Mouse (Mus musculus) midbrain, embryonic 11.5 days (tissue): ENCODE data around the gene Fndc5. TPM values are rescaled to one million over a fixed set of nuclear protein-coding genes. Genes with fewer than 3 reads are reported as not detected.

Source experiments
- ATAC-seq: fragments of 200-750 bp; cut with Nextera tagmentation; 2 replicates; pipeline ENCODE4 v1.8.0; 2017; ENCODE audit warnings: moderate TSS enrichment, moderate library complexity; ENCODE audit not compliant: low FRiP score
- DNase-seq: peaks from one replicate; pipeline ENCODE4 v3.0.0; 2015; ENCODE audit warnings: low spot score; ENCODE audit errors: missing footprints
- H3K27ac ChIP-seq: fragments of 300-500 bp; sonication (generic); 2 replicates; pipeline ENCODE4 v1.5.1; 2014; ENCODE audit warnings: low read depth, low read length
- H3K27me3 ChIP-seq: fragments of 300-500 bp; sonication (generic); 2 replicates; pipeline ENCODE4 v1.6.1; 2014; ENCODE audit warnings: mild to moderate bottlenecking, low read length, moderate library complexity, mixed read lengths; ENCODE audit not compliant: control insufficient read depth, insufficient read depth
- H3K36me3 ChIP-seq: fragments of 300-500 bp; sonication (generic); 2 replicates; pipeline ENCODE4 v1.6.1; 2014; ENCODE audit warnings: mild to moderate bottlenecking, low read length, moderate library complexity, mixed read lengths; ENCODE audit not compliant: control insufficient read depth, insufficient read depth
- H3K4me1 ChIP-seq: fragments of 300-500 bp; sonication (generic); 2 replicates; pipeline ENCODE4 v1.6.1; 2014; ENCODE audit warnings: low read length; ENCODE audit not compliant: control insufficient read depth, insufficient read depth
- H3K4me2 ChIP-seq: fragments of 300-500 bp; sonication (generic); 2 replicates; pipeline ENCODE4 v1.6.1; 2014; ENCODE audit warnings: mild to moderate bottlenecking, moderate library complexity
- H3K4me3 ChIP-seq: fragments of 300-500 bp; sonication (generic); 2 replicates; pipeline ENCODE4 v1.5.1; 2014; ENCODE audit warnings: low read depth, low read length
- H3K9ac ChIP-seq: fragments of 300-500 bp; sonication (generic); 2 replicates; pipeline ENCODE4 v1.6.1; 2014; ENCODE audit warnings: low read length
- H3K9me3 ChIP-seq: fragments of 300-500 bp; sonication (generic); 2 replicates; pipeline ENCODE4 v1.6.1; 2016; ENCODE audit warnings: low read length; ENCODE audit not compliant: control insufficient read depth
- WGBS: fragments of 180-500 bp; shearing (Covaris S2); extraction: QIAGEN DNeasy Blood & Tissue Kit; methylation state at CpG from one replicate; pipeline ENCODE4 v1.1.7; 2014; 5-methylcytosine and 5-hydroxymethylcytosine counted together
- polyA plus RNA-seq: library from polyadenylated mRNA; unstranded; fragments of >200 nt; fragmentation: Nextera tagmentation; extraction: Ambion mirVana; gene quantifications from 2 replicates; pipeline ENCODE4 v1.2.1, GENCODE M21; 2014

Fndc5 gene
- 0.95 and 1.5 TPM in 2 replicates for polyA plus RNA-seq

- DNase-seq = peak; percentile 93
- Histone ChIP-seq H3K9me3 (no peaks in the 10 kb centered on the region), H3K27me3 (peaks cover 34% of the 10 kb centered on the region)
Measured at GRCm38 (mm10) chr4:129136579-129137391, at the start of gene Fndc5. Gene Fndc5, plus strand, starts transcription at chr4:129136999.

GRCm38 (mm10) chr4:129087850-129088249 lies 48.9 kb upstream of the Fndc5 start:
- H3K4me1 ChIP-seq = no peaks in the 10 kb centered on the region
- ATAC-seq (no peak), DNase-seq (no peak)
- no peaks in the 10 kb centered on the region for H3K36me3 ChIP-seq
- no peak overlapping the region for H3K4me2 ChIP-seq
- H3K27me3 ChIP-seq = no peaks in the 10 kb centered on the region
- H3K27ac ChIP-seq = no peak overlapping the region
- whole genome bisulfite sequencing = 75% methylated on average over 5 of the region's 5 CpGs
- H3K9me3 ChIP-seq = no peaks in the 10 kb centered on the region
- no peak overlapping the region for H3K9ac ChIP-seq
- H3K4me3 ChIP-seq = no peak overlapping the region

More at GRCm38 (mm10) chr4:129136579-129137391, at the start of gene Fndc5:
- H3K4me3 ChIP-seq = peak within 1 kb of the TSS; percentile 60
- 0 out of 2 replicates have a peak, but pooled peaks cover 2% of the 10 kb centered on the region for H3K4me1 ChIP-seq
- H3K4me2 ChIP-seq = peak within 1 kb of the TSS; percentile 94
- no peak within 1 kb of the TSS for H3K27ac ChIP-seq
- ATAC-seq = peak; percentile 68
- H3K36me3 ChIP-seq = no peaks in the 10 kb centered on the region
- WGBS = 0% methylated on average over 33 of the region's 80 CpGs
- peak within 1 kb of the TSS; percentile 80 for H3K9ac ChIP-seq

GRCm38 (mm10) chr4:129095276-129095675 lies 41.5 kb upstream of the Fndc5 start:
- Histone ChIP-seq H3K9me3 (no peaks in the 10 kb centered on the region), H3K4me2 (no peak overlapping the region), H3K36me3 (no peaks in the 10 kb centered on the region), H3K4me3 (no peak overlapping the region), H3K27me3 (no peaks in the 10 kb centered on the region), H3K4me1 (no peaks in the 10 kb centered on the region), H3K9ac (no peak overlapping the region), H3K27ac (no peak overlapping the region)
- 38% methylated on average over 15 of the region's 15 CpGs for WGBS
- DNase-seq = no peak
- no peak for ATAC-seq

GRCm38 (mm10) chr4:129097006-129097405 lies 39.8 kb upstream of the Fndc5 start:
- H3K9ac ChIP-seq = no peak overlapping the region
- H3K27me3 ChIP-seq = no peaks in the 10 kb centered on the region
- no peak overlapping the region for H3K27ac ChIP-seq
- no peaks in the 10 kb centered on the region for H3K4me1 ChIP-seq
- ATAC-seq = no peak
- H3K4me2 ChIP-seq = no peak overlapping the region
- H3K36me3 ChIP-seq = no peaks in the 10 kb centered on the region
- 80% methylated on average over 7 of the region's 7 CpGs for WGBS
- DNase-seq = no peak
- no peak overlapping the region for H3K4me3 ChIP-seq
- no peaks in the 10 kb centered on the region for H3K9me3 ChIP-seq

- Histone ChIP-seq H3K9me3 (no peaks in the 10 kb centered on the region), H3K4me3 (no peak overlapping the region), H3K4me1 (peaks cover 4% of the 10 kb centered on the region; the same call in 1 of the 2 replicates), H3K27me3 (peaks cover 15% of the 10 kb centered on the region), H3K27ac (no peak overlapping the region), H3K36me3 (no peaks in the 10 kb centered on the region), H3K9ac (no peak overlapping the region), H3K4me2 (no peak overlapping the region)
- ATAC-seq = no peak
- 80% methylated on average over 14 of the region's 14 CpGs for WGBS
- peak; percentile 41 for DNase-seq
Measured at GRCm38 (mm10) chr4:129102133-129102829, 34.5 kb upstream of the Fndc5 start.

- Histone ChIP-seq H3K9ac (no peak within 1 kb of the TSS; the same call in 1 of the 2 replicates), H3K27ac (no peak within 1 kb of the TSS), H3K4me3 (peak within 1 kb of the TSS; percentile 20), H3K36me3 (no peaks in the 10 kb centered on the region), H3K4me2 (peak within 1 kb of the TSS; percentile 42), H3K9me3 (no peaks in the 10 kb centered on the region), H3K4me1 (peaks cover 4% of the 10 kb centered on the region; the same call in 1 of the 2 replicates), H3K27me3 (peaks cover 15% of the 10 kb centered on the region)
- no peak for ATAC-seq
- peak; percentile 83 for DNase-seq
- 1% methylated on average over 40 of the region's 40 CpGs for WGBS
Measured at GRCm38 (mm10) chr4:129105356-129105755, 31.4 kb upstream of the Fndc5 start, which contains the start of gene Tmem54. Gene Tmem54, plus strand, starts transcription at chr4:129105548.

- no peak overlapping the region for H3K4me3 ChIP-seq
- peaks cover 15% of the 10 kb centered on the region for H3K27me3 ChIP-seq
- H3K9ac ChIP-seq = no peak overlapping the region
- DNase-seq (peak; percentile 84), ATAC-seq (no peak)
- WGBS = 19% methylated on average over 9 of the region's 9 CpGs
- peaks cover 4% of the 10 kb centered on the region; the same call in 1 of the 2 replicates for H3K4me1 ChIP-seq
- no peak overlapping the region for H3K4me2 ChIP-seq
- no peak overlapping the region for H3K27ac ChIP-seq
- no peaks in the 10 kb centered on the region for H3K36me3 ChIP-seq
- no peaks in the 10 kb centered on the region for H3K9me3 ChIP-seq
Measured at GRCm38 (mm10) chr4:129106073-129106472, 30.7 kb upstream of the Fndc5 start.

GRCm38 (mm10) chr4:129107348-129107899 lies 29.4 kb upstream of the Fndc5 start:
- no peak overlapping the region for H3K4me3 ChIP-seq
- H3K9me3 ChIP-seq = no peaks in the 10 kb centered on the region
- peak; percentile 54 for DNase-seq
- whole genome bisulfite sequencing = 74% methylated on average over 10 of the region's 10 CpGs
- H3K4me1 ChIP-seq = peaks cover 4% of the 10 kb centered on the region; the same call in 1 of the 2 replicates
- H3K27me3 ChIP-seq = peaks cover 15% of the 10 kb centered on the region
- no peak overlapping the region for H3K9ac ChIP-seq
- no peak overlapping the region for H3K4me2 ChIP-seq
- no peak for ATAC-seq
- no peak overlapping the region for H3K27ac ChIP-seq
- no peaks in the 10 kb centered on the region for H3K36me3 ChIP-seq
